Mouse (Mus musculus) bone marrow macrophage, adult 2 months (primary cell): Measurements from ENCODE around the gene Brd1. TPM values are rescaled to one million over a fixed set of nuclear protein-coding genes. Genes with fewer than 3 reads are reported as not detected.
"Not testable (repeated sequence)": the region's sequence is repeated elsewhere in the genome, so short reads cannot be mapped to it uniquely, and the experiment has no call there.

Experiments
- H3K27ac ChIP-seq: 2 replicates; pipeline ENCODE4 v1.5.1; 2012; ENCODE audit warnings: low read depth, low read length; ENCODE audit not compliant: insufficient read depth
- H3K4me1 ChIP-seq: 2 replicates; pipeline ENCODE4 v1.6.1; 2012; ENCODE audit warnings: low read length; ENCODE audit not compliant: control insufficient read depth, insufficient read depth
- H3K4me3 ChIP-seq: 2 replicates; pipeline ENCODE4 v1.5.1; 2012; ENCODE audit warnings: mild to moderate bottlenecking, low read length, moderate library complexity; ENCODE audit not compliant: insufficient read depth
- CTCF ChIP-seq: IDR thresholded peaks from 2 replicates; pipeline ENCODE4 v1.5.1; 2012; ENCODE audit warnings: low read depth, mild to moderate bottlenecking, low read length, moderate library complexity
- POLR2A ChIP-seq: IDR thresholded peaks from 2 replicates; pipeline ENCODE4 v1.6.1; 2012; ENCODE audit warnings: mild to moderate bottlenecking, low read depth, low read length, borderline replicate concordance
- polyA plus RNA-seq: library from polyadenylated mRNA; stranded (reverse); fragments of >200 nt; gene quantifications from 2 replicates; pipeline ENCODE4 v1.2.4, GENCODE M21; 2012; ENCODE audit not compliant: missing spikeins, insufficient read depth, insufficient read length

Gene Brd1
- polyA plus RNA-seq = 42.1 and 44.9 TPM in 2 replicates

GRCm38 (mm10) chr15:88733834-88734571 is at the start of gene Brd1:
Gene Brd1, minus strand, starts transcription at chr15:88734233.
- TF ChIP-seq CTCF = no peak
- no peak; the same call in 1 of the 2 replicates for TF ChIP-seq POLR2A
- H3K4me1 ChIP-seq = peaks cover 18% of the 10 kb centered on the region
- peak within 1 kb of the TSS; percentile 70 for H3K27ac ChIP-seq
- peak within 1 kb of the TSS; percentile 88 for H3K4me3 ChIP-seq

DNA sequence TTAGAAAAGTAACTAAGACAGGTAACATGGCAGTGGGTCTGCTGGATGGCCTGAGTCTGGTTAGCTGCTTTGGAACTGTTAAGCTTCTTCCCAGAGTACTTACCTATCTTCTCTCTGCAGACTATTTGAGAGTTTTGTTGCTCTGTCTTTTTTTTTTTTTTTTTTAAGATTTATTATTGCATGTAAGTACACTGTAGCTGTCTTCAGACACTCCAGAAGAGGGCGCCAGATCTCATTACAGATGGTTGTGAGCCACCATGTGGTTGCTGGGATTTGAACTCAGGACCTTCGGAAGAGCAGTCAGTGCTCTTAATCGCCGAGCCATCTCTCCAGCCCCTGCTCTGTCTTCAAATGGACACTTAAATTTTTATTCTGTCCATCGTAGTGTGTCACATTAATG is 40.6 kb upstream of the Brd1 start:
- H3K27ac ChIP-seq, H3K4me3 ChIP-seq: not testable (repeated sequence)
- peaks cover 30% of the 10 kb centered on the region for H3K4me1 ChIP-seq

- TF ChIP-seq CTCF (no peak), POLR2A (no peak)
- no peak overlapping the region for H3K27ac ChIP-seq
- peaks cover 20% of the 10 kb centered on the region for H3K4me1 ChIP-seq
- H3K4me3 ChIP-seq = no peak overlapping the region
These were observed 34.5 kb upstream of the Brd1 start for GRCm38 (mm10) chr15:88768537-88768936.

GRCm38 (mm10) chr15:88766139-88766538 is 32.1 kb upstream of the Brd1 start:
- not testable (repeated sequence) for H3K27ac ChIP-seq, H3K4me1 ChIP-seq, H3K4me3 ChIP-seq

GRCm38 (mm10) chr15:88761551-88761950 is 27.5 kb upstream of the Brd1 start:
- Histone ChIP-seq H3K4me3 (no peak overlapping the region), H3K4me1 (peaks cover 2% of the 10 kb centered on the region; the same call in 1 of the 2 replicates), H3K27ac (no peak overlapping the region)
- TF ChIP-seq CTCF (no peak), POLR2A (no peak)

- H3K27ac ChIP-seq = no peak overlapping the region
- H3K4me1 ChIP-seq = peaks cover 9% of the 10 kb centered on the region; the same call in 1 of the 2 replicates
- TF ChIP-seq CTCF (no peak), POLR2A (no peak)
- H3K4me3 ChIP-seq = no peak overlapping the region
These were observed 24.0 kb upstream of the Brd1 start for GRCm38 (mm10) chr15:88758061-88758460.

DNA sequence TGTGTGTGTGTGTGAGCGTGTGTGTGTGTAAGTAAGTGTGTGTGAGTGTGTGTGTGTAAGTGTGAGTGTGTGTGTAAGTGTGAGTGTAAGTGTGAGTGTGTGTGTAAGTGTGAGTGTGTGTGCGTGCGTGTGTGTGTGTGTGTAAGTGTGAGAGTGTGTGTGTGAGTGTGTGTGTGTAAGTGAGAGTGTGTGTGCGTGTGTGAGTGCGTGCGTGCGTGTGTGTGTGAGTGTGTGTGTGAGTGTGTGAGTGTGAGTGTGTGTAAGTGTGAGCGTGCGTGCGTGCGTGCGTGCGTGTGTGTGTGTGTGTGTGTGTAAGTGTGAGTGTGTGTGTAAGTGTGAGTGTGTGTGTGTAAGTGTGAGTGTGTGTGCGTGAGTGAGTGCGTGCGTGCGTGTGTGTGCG is 21.7 kb upstream of the Brd1 start:
- Histone ChIP-seq H3K4me3 (no peak overlapping the region), H3K4me1 (peaks cover 10% of the 10 kb centered on the region; the same call in 1 of the 2 replicates), H3K27ac (no peak overlapping the region)
- TF ChIP-seq POLR2A (no peak), CTCF (no peak)

DNA sequence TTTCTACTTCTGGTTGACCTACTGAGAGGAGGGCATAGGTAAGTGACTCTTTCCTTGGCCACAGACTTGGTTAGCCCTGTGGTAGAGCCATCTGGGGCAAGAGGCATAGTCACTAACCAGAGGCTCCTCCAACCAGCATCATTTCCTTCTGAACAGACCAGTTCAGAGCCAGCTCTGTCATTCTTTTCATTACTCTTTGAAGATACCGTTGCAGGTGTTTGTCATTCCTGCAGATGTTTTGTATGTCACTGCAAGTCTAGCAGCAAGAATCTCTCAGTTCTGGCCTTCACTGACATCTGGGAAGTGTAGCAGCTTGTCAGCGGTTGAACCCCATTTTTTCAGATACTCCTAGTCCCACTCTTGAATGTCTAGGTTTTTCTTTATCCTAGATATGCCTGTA is 20.9 kb upstream of the Brd1 start:
- no peak overlapping the region for H3K27ac ChIP-seq
- H3K4me1 ChIP-seq = peaks cover 19% of the 10 kb centered on the region
- no peak overlapping the region for H3K4me3 ChIP-seq
- TF ChIP-seq POLR2A = no peak
- TF ChIP-seq CTCF = no peak

DNA sequence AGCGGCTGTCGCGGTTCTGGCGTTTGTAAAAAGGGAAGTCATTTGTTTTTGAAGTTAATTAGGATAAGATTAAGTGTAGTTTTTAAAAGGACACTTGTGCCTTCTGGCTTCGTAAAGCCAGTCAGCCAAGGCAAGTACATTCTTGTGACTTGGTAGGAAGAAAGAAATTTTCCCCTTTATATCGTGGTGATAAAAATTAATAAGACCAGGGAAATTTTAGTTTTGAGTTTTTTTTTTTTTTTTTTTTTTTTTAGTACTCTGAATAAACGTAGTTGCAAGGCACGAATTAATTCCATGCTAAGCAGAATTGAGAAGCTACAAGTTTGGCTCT is 18.3 kb upstream of the Brd1 start:
- TF ChIP-seq CTCF (no peak), POLR2A (no peak)
- H3K4me1 ChIP-seq = peaks cover 20% of the 10 kb centered on the region
- H3K27ac ChIP-seq = peak overlapping the region; percentile 83

GRCm38 (mm10) chr15:88751564-88752402 is 17.8 kb upstream of the Brd1 start, which contains the start of gene Zbed4:
Gene Zbed4, plus strand, starts transcription at chr15:88751660.
- Histone ChIP-seq H3K4me3 (peak within 1 kb of the TSS; percentile 96), H3K27ac (peak within 1 kb of the TSS; percentile 83), H3K4me1 (peaks cover 20% of the 10 kb centered on the region)
- TF ChIP-seq POLR2A (no peak), CTCF (no peak)

More for the DNA sequence above, 18.3 kb upstream of the Brd1 start:
- peak overlapping the region; percentile 96 for H3K4me3 ChIP-seq
